Mouse (Mus musculus): Measurements from ENCODE around the gene Supt6. TPM values are rescaled to one million over a fixed set of nuclear protein-coding genes. Genes with fewer than 3 reads are reported as not detected.

The Supt6 gene
- polyA plus RNA-seq, 1 experiment from 2014 or later, result 29.9 TPM

- no peak overlapping the region for H3K4me3 ChIP-seq
- H3K36me3 ChIP-seq, result peaks cover 100% of the 10 kb centered on the region
- H3K9me3 ChIP-seq, result no peaks in the 10 kb centered on the region
- H3K27ac ChIP-seq, result no peak overlapping the region
- peaks cover 5% of the 10 kb centered on the region for H3K4me1 ChIP-seq (replicated peaks)
- 70% methylated on average over 7 of the region's 7 CpGs for WGBS
- ATAC-seq (ENCODE audit: low FRiP score), result no peak
- no peaks in the 10 kb centered on the region for H3K27me3 ChIP-seq
- H3K9ac ChIP-seq, result no peak overlapping the region
- H3K4me2 ChIP-seq, result no peak overlapping the region
Observed at GRCm38 (mm10) chr11:78210615-78211014, 35.2 kb downstream of the Supt6 start.

GRCm38 (mm10) chr11:78209886-78210285 lies 35.9 kb downstream of the Supt6 start:
- Histone ChIP-seq H3K4me3 (no peak overlapping the region), H3K9me3 (no peaks in the 10 kb centered on the region), H3K4me1 (replicated peaks) (peaks cover 8% of the 10 kb centered on the region), H3K36me3 (peaks cover 99% of the 10 kb centered on the region), H3K27ac (no peak overlapping the region), H3K4me2 (no peak overlapping the region), H3K9ac (no peak overlapping the region), H3K27me3 (no peaks in the 10 kb centered on the region)
- WGBS, result 94% methylated on average over 6 of the region's 6 CpGs
- no peak for ATAC-seq (ENCODE audit: low FRiP score)

GRCm38 (mm10) chr11:78207190-78207589 lies 38.6 kb downstream of the Supt6 start:
- Histone ChIP-seq H3K9me3 (no peaks in the 10 kb centered on the region), H3K4me2 (no peak overlapping the region), H3K36me3 (peaks cover 91% of the 10 kb centered on the region), H3K4me3 (no peak overlapping the region), H3K4me1 (replicated peaks) (peaks cover 15% of the 10 kb centered on the region), H3K27me3 (no peaks in the 10 kb centered on the region), H3K27ac (0 out of 2 replicates have a peak overlapping the region, but pooled peaks have one; percentile 80), H3K9ac (no peak overlapping the region)
- WGBS, result 72% methylated on average over 7 of the region's 7 CpGs
- ATAC-seq (ENCODE audit: low FRiP score), result no peak

GRCm38 (mm10) chr11:78205361-78206206 lies 40.2 kb downstream of the Supt6 start:
- ATAC-seq (ENCODE audit: low FRiP score), result 0 out of 2 replicates have a peak, but pooled peaks have one; percentile 24
- Histone ChIP-seq H3K27ac (peak overlapping the region; percentile 80), H3K9me3 (no peaks in the 10 kb centered on the region), H3K4me1 (replicated peaks) (peaks cover 15% of the 10 kb centered on the region), H3K27me3 (no peaks in the 10 kb centered on the region), H3K4me3 (no peak overlapping the region), H3K9ac (peak overlapping the region; percentile 15; the same call in 1 of the 2 replicates), H3K4me2 (no peak overlapping the region), H3K36me3 (peaks cover 75% of the 10 kb centered on the region)
- 55% methylated on average over 13 of the region's 13 CpGs for WGBS

GRCm38 (mm10) chr11:78204287-78204686 lies 41.5 kb downstream of the Supt6 start:
- no peak overlapping the region for H3K4me2 ChIP-seq
- H3K27ac ChIP-seq, result no peak overlapping the region
- H3K4me1 ChIP-seq (replicated peaks), result peaks cover 15% of the 10 kb centered on the region
- 71% methylated on average over 6 of the region's 6 CpGs for WGBS
- no peaks in the 10 kb centered on the region for H3K9me3 ChIP-seq
- H3K36me3 ChIP-seq, result peaks cover 62% of the 10 kb centered on the region
- no peak overlapping the region for H3K4me3 ChIP-seq
- no peaks in the 10 kb centered on the region for H3K27me3 ChIP-seq
- no peak for ATAC-seq (ENCODE audit: low FRiP score)
- 0 out of 2 replicates have a peak overlapping the region, but pooled peaks have one; percentile 8 for H3K9ac ChIP-seq

GRCm38 (mm10) chr11:78202372-78202771 lies 43.4 kb downstream of the Supt6 start:
- ATAC-seq (ENCODE audit: low FRiP score), result no peak
- Histone ChIP-seq H3K36me3 (peaks cover 43% of the 10 kb centered on the region), H3K4me3 (no peak overlapping the region), H3K9me3 (no peaks in the 10 kb centered on the region), H3K4me2 (no peak overlapping the region), H3K27ac (no peak overlapping the region), H3K27me3 (no peaks in the 10 kb centered on the region), H3K9ac (no peak overlapping the region), H3K4me1 (replicated peaks) (peaks cover 15% of the 10 kb centered on the region)
- WGBS, result 93% methylated on average over 3 of the region's 3 CpGs

- H3K36me3 ChIP-seq, result peaks cover 32% of the 10 kb centered on the region
- WGBS, result 64% methylated on average over 23 of the region's 23 CpGs
- H3K4me2 ChIP-seq, result peak overlapping the region; percentile 48
- H3K9me3 ChIP-seq, result no peaks in the 10 kb centered on the region
- no peak overlapping the region for H3K27ac ChIP-seq
- H3K4me3 ChIP-seq, result peak overlapping the region; percentile 32
- H3K4me1 ChIP-seq (replicated peaks), result peaks cover 14% of the 10 kb centered on the region
- H3K27me3 ChIP-seq, result no peaks in the 10 kb centered on the region
- H3K9ac ChIP-seq, result no peak overlapping the region; the same call in 1 of the 2 replicates
- ATAC-seq (ENCODE audit: low FRiP score), result 0 out of 2 replicates have a peak, but pooled peaks have one; percentile 37
Observed at GRCm38 (mm10) chr11:78195101-78195863, 50.5 kb downstream of the Supt6 start.

- Histone ChIP-seq H3K4me2 (peak overlapping the region; percentile 48), H3K9ac (peak overlapping the region; percentile 49; the same call in 1 of the 2 replicates), H3K27ac (no peak overlapping the region), H3K9me3 (no peaks in the 10 kb centered on the region), H3K4me3 (peak overlapping the region; percentile 32), H3K36me3 (peaks cover 32% of the 10 kb centered on the region), H3K4me1 (replicated peaks) (peaks cover 21% of the 10 kb centered on the region), H3K27me3 (no peaks in the 10 kb centered on the region)
- peak; percentile 57 for ATAC-seq (ENCODE audit: low FRiP score)
- 4% methylated on average over 30 of the region's 30 CpGs for WGBS
Observed at GRCm38 (mm10) chr11:78194411-78195100, 51.2 kb downstream of the Supt6 start.

- 91% methylated on average over 1 of the region's 1 CpGs for WGBS
Observed at GRCm38 (mm10) chr11:78193113-78193512, 52.7 kb downstream of the Supt6 start, which contains the start of gene Proca1. Gene Proca1, plus strand, starts transcription at chr11:78193392.

GRCm38 (mm10) chr11:78190041-78190440 lies 55.7 kb downstream of the Supt6 start:
- no peaks in the 10 kb centered on the region for H3K27me3 ChIP-seq
- H3K9me3 ChIP-seq, result no peaks in the 10 kb centered on the region
- peaks cover 31% of the 10 kb centered on the region for H3K4me1 ChIP-seq (replicated peaks)
- H3K9ac ChIP-seq, result peak overlapping the region; percentile 94
- H3K4me3 ChIP-seq, result peak overlapping the region; percentile 63
- peak overlapping the region; percentile 67 for H3K4me2 ChIP-seq
- 70% methylated on average over 6 of the region's 6 CpGs for WGBS
- ATAC-seq (ENCODE audit: low FRiP score), result no peak
- peak overlapping the region; percentile 93 for H3K27ac ChIP-seq
- H3K36me3 ChIP-seq, result peaks cover 32% of the 10 kb centered on the region

More at GRCm38 (mm10) chr11:78193113-78193512, 52.7 kb downstream of the Supt6 start, which contains the start of gene Proca1:
- no peak for ATAC-seq (ENCODE audit: low FRiP score)
- Histone ChIP-seq H3K36me3 (peaks cover 32% of the 10 kb centered on the region), H3K4me1 (replicated peaks) (peaks cover 28% of the 10 kb centered on the region), H3K9ac (no peak within 1 kb of the TSS), H3K4me2 (peak within 1 kb of the TSS; percentile 48), H3K27me3 (no peaks in the 10 kb centered on the region), H3K27ac (no peak within 1 kb of the TSS), H3K4me3 (no peak within 1 kb of the TSS), H3K9me3 (no peaks in the 10 kb centered on the region)

- H3K4me1 ChIP-seq (replicated peaks), result peaks cover 25% of the 10 kb centered on the region
- under 1% methylated on average over 39 of the region's 42 CpGs for WGBS
- H3K9me3 ChIP-seq, result no peaks in the 10 kb centered on the region
- H3K27me3 ChIP-seq, result no peaks in the 10 kb centered on the region
- peak overlapping the region; percentile 93 for H3K27ac ChIP-seq
- H3K9ac ChIP-seq, result peak overlapping the region; percentile 94
- peak; percentile 89 for ATAC-seq (ENCODE audit: low FRiP score)
- H3K4me3 ChIP-seq, result peak overlapping the region; percentile 63
- H3K4me2 ChIP-seq, result peak overlapping the region; percentile 67
- peaks cover 32% of the 10 kb centered on the region for H3K36me3 ChIP-seq
Observed at GRCm38 (mm10) chr11:78189234-78190040, 56.4 kb downstream of the Supt6 start.

Measured in hindbrain, embryonic 13.5 days (tissue).